Mouse (Mus musculus): ENCODE measurements around the gene Zbtb26. TPM values are rescaled to one million over a fixed set of nuclear protein-coding genes. Genes with fewer than 3 reads are reported as not detected.

Zbtb26 gene
- total RNA-seq, 2 experiments from 2014 or later: 10.6 to 10.8 TPM

Other genes with a start within 250 kb of the Zbtb26 start
- gene Olfr366, start 231.6 kb downstream of the Zbtb26 start, total RNA-seq (2021): not detected
- gene Olfr368, start 116.6 kb downstream of the Zbtb26 start, total RNA-seq (2021): not detected
- gene Pdcl, start 83.8 kb downstream of the Zbtb26 start, total RNA-seq (2021): 10 to 100 TPM; 27.3 to 31.2 TPM
- 10 to 100 TPM; 79.8 to 85.2 TPM for gene Rc3h2, start 20.2 kb downstream of the Zbtb26 start, total RNA-seq (2021)
- 10 to 100 TPM; 15.0 to 15.6 TPM for gene Zbtb6, start within 50 bp of the Zbtb26 start, total RNA-seq (2021)
- gene Rabgap1, start 144 bp upstream of the Zbtb26 start, total RNA-seq (2021): 10 to 100 TPM; 83.8 to 94.8 TPM
- 1 to 10 TPM; 2.1 to 2.6 TPM for gene Gpr21, start 73.2 kb upstream of the Zbtb26 start, total RNA-seq (2021)

Measured in layer of hippocampus, adult 18-20 months (tissue).